Mouse (Mus musculus) monocyte, adult 59 days (primary cell): ENCODE results near the gene Ncstn. TPM values are rescaled to one million over a fixed set of nuclear protein-coding genes. Genes with fewer than 3 reads are reported as not detected.

Experiments used
- total RNA-seq, 2 experiments: library from RNA; stranded (reverse); gene quantifications; one replicate each; pipeline ENCODE4 v1.2.4; 2023

The Ncstn gene
- total RNA-seq: 100 to 1,000 TPM; 145 to 154 TPM

GRCm38 (mm10) chr1:172082101-172082898 is at the start of gene Ncstn, which contains the start of gene Copa:
Gene Ncstn (minus strand): TSS chr1:172082795.
Gene Copa (plus strand): TSS chr1:172082529.

GRCm38 (mm10) chr1:172126376-172127347 is 44.1 kb upstream of the Ncstn start, which contains the start of gene Pex19:
Gene Pex19 (plus strand): TSS chr1:172126755.

GRCm38 (mm10) chr1:172057491-172057921 is 25.1 kb downstream of the Ncstn start, which contains the start of gene Nhlh1:
Gene Nhlh1 (minus strand): TSS chr1:172057573.

GRCm38 (mm10) chr1:172028394-172029275 is 54.0 kb downstream of the Ncstn start, which contains the start of gene Vangl2:
Gene Vangl2 (minus strand): TSS chr1:172028444.

Other genes with a start within 250 kb of the Ncstn start
- 100 to 1,000 TPM; 157 to 174 TPM for gene Cd84, start 243.1 kb downstream of the Ncstn start, total RNA-seq
- 10 to 100 TPM; 11.9 to 13.5 TPM for gene Gm10521, start 187.1 kb downstream of the Ncstn start, total RNA-seq
- 1 to 10 TPM; 3.1 to 3.3 TPM for gene Slamf6, start 165.3 kb downstream of the Ncstn start, total RNA-seq
- 1 to 10 TPM; 1.5 to 3.1 TPM for gene Vangl2, start 54.4 kb downstream of the Ncstn start, total RNA-seq
- not detected for gene Nhlh1, start 25.2 kb downstream of the Ncstn start, total RNA-seq
- 100 to 1,000 TPM; 172 to 193 TPM for gene Copa, start 266 bp downstream of the Ncstn start, total RNA-seq
- 10 to 100 TPM; 31.0 to 34.1 TPM for gene Pex19, start 44.0 kb upstream of the Ncstn start, total RNA-seq
- gene Dcaf8, start 65.3 kb upstream of the Ncstn start, total RNA-seq: 10 to 100 TPM; 76.2 to 78.4 TPM
- gene Pea15a, start 124.0 kb upstream of the Ncstn start, total RNA-seq: 10 to 100 TPM; 77.4 to 80.5 TPM
- gene Casq1, start 137.1 kb upstream of the Ncstn start, total RNA-seq: not detected
- gene Atp1a4, start 175.6 kb upstream of the Ncstn start, total RNA-seq: not detected
- gene Igsf8, start 178.8 kb upstream of the Ncstn start, total RNA-seq: 10 to 100 TPM; 83.8 to 85.9 TPM
- gene Atp1a2, start 215.3 kb upstream of the Ncstn start, total RNA-seq: not detected
- gene Kcnj9, start 246.5 kb upstream of the Ncstn start, total RNA-seq: 1 to 10 TPM; 3.8 to 5.8 TPM